Mouse (Mus musculus) 416B (cell line): ENCODE results near the gene Orc5.
A peak's percentile ranks its signal among the peaks of the same experiment; 100 is the strongest.

Source experiments
- DNase-seq: peaks from one replicate; pipeline ENCODE4 v3.0.0; 2011; ENCODE audit warnings: low read depth

Gene Orc5

DNA sequence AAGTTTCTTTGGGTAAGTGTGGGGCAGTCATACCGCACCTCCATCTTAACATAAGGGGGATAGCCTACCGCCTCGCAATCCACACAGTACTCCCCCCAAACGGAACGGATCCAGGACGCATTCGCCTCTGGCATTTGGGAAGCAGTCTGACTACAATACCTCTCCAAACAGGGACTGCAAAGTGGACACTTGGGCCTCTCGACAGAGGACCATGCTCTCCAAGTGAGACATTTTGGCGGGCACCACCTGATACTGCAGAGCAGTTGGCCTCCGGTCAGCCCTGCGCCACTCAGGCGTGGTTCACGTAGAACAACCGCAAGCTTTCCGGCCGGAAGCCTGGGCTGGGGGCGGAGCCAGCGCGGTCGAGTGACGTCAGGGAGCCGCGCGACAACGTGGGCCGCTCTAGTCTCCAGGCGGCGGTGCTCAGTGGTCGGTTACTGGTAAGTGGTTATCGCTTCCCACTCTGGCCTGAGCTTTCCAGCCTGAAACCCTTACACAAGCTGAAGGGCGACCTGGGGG is at the start of gene Orc5:
Gene Orc5, minus strand, starts transcription at position 397 of the 519 bp plus-strand sequence.
- peak; percentile 97 for DNase-seq

- DNase-seq, result no peak
Observed at GRCm38 (mm10) chr5:22596981-22597380, 46.8 kb upstream of the Orc5 start.

- peak; percentile 56 for DNase-seq
Observed at GRCm38 (mm10) chr5:22589370-22589966, 39.2 kb upstream of the Orc5 start.

GRCm38 (mm10) chr5:22587492-22587891 is 37.3 kb upstream of the Orc5 start:
- DNase-seq, result no peak

DNA sequence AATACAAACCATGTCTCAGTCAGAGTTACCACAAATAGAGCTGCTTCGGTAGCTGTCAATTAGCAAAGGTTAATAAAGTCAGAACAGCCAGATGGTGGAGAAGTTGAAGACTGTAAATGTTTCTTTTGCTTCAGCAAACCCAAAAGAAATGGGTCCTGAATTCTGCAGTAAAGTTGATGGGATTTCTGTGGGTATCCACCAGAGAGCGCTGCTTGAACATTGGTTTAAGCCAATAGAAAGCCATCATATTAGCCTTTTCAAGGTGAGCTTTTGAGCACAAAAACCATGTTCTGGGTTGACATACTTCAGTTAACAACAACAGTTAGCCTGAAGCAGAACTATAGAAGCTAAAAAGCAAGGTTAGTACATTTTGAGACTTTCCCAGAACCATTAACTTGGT is 34.3 kb upstream of the Orc5 start:
- peak; percentile 15 for DNase-seq

- DNase-seq, result no peak
Observed at GRCm38 (mm10) chr5:22578011-22578410, 27.8 kb upstream of the Orc5 start.

DNA sequence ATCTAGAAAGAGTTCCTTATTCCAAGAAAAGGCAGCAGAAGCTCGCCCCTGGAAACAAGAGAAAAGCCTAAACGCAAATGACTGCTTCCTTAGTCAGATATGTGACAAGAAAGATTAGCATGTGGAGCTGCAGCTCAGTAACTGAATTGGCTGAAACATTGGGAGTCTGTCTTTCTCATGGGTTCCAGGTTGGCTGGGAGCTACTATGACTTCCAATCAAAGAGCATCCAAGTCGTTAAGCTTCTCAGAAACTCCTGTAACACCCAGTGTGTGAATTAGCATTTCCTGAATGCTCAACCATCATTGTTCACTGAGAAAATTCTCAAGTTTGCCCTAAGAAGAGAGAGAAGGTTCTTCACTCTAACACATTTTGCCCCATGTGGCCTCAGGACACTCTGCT is 24.5 kb upstream of the Orc5 start:
- no peak for DNase-seq

DNA sequence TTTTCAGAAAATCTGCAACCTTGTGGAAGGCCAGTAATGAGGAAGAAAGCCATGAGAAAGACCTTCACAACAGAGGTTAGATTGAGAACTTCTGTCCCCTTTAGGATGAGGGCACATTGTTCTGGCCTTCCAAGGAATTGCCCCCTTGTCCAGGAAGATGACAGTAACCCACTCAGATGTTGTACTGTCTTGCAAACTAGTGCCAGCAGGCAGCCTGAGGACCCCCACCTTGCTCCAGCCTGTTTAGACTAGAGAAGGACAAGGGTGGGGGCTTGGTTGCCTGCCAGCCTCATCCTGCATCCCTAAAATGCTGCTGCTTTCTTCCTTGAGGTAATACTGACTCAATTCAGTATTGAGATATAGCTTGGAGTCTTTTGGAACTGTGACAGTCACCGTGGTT is 23.9 kb upstream of the Orc5 start:
- DNase-seq, result no peak

- no peak for DNase-seq
Observed at GRCm38 (mm10) chr5:22573696-22574095, 23.5 kb upstream of the Orc5 start.

- no peak for DNase-seq
Observed at GRCm38 (mm10) chr5:22572881-22573280, 22.7 kb upstream of the Orc5 start.

DNA sequence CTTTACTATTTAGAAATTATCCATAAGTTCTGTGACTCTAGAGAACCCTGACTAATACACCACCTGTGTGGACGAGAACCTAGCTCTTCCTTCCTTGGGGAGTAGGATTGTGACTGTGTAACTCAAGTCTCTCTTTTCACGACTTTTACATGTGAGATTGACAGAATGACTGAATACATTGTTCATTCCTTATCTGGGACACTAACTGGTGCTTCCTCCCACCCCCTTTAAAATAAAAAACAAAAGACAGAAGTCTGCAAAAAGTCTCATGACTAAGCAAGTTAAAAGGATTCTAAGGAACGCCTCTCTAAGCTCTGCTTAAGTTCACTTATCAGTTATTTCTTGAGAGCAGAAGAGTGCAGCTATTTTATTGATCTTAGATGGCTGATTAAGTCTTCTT is 22.2 kb upstream of the Orc5 start:
- no peak for DNase-seq

- no peak for DNase-seq
Observed at GRCm38 (mm10) chr5:22565708-22566107, 15.5 kb upstream of the Orc5 start.

DNA sequence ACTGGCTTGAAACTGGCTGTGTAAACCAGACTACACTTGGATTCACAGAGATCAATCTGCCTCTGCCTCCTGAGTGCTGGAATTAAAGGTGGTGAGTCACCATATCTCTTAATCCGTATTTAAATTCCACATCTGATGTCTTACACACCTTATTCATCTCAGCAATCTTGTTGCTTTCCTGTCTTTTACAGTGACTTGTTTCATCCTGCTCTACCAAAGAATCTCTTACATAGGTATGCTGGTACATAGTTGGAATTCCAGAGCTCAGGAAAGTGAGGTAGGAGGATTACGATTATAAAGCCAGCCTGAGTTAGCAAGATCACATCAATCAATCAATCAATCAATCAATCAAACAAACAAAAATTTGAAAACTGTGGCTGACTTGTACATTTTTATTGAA is 9.6 kb upstream of the Orc5 start:
- no peak for DNase-seq

- no peak for DNase-seq
Observed at GRCm38 (mm10) chr5:22557491-22558113, 7.4 kb upstream of the Orc5 start.

- DNase-seq, result no peak
Observed at GRCm38 (mm10) chr5:22556713-22557112, 6.5 kb upstream of the Orc5 start.

DNA sequence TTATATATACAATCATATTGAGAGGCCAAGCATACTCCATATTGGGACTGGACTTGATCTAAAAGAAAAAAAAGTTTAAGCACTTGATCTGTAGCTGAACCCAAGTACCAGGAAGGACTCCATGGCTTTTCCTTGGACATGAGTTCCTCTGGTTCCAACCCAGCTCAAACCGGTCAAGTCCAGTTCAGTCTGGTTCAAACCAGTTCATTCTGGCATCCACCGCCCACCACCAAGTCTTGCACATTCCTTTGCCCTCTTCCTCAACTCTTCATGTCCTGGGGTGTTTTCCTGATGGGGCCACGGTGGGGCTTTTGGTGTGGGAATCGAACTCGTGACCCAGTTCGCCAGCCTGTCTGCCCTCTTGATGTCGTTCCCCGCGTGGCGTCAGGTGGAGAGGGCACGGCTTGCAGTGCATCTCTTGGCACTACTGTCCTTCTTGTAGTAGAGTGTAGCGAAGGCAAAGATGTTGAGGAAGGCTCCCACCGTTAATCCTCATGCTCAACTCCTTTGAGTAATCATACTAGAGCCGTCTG is 2.1 kb upstream of the Orc5 start:
- no peak for DNase-seq

DNA sequence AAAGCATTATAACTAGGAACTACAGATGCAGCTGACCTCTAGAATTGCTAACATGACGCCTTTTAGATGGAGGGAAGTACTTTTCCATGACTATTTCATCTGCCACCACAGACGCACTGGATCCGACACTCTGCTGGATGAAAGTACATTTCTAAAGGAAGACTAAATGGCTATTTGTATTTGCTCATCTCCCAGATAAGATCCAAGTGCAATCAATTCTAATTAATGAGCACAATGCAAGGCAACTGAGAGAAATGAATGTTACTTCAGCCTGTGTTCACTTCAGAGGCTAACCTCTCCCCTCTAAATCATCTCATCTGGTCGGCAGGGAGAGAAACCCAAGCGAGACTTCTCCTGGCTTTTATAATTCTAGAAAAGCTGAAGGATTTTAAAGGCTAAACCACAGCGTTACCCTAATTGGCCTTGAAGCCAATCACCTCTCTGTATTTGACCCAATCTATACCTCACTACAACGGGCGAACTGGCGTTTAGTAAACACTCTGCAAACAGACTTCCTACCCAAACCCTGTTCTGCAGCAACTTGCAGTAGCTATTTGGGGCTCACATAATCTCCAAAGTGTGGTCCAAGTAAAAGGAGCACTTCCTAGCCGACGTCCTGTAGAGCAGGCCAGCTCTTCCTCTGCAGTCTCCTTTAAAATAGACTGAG is 730 bp downstream of the Orc5 start:
- no peak for DNase-seq

- DNase-seq, result peak; percentile 50
Observed at GRCm38 (mm10) chr5:22548556-22549161, 1.6 kb downstream of the Orc5 start.

- DNase-seq, result no peak
Observed at GRCm38 (mm10) chr5:22546536-22546935, 3.7 kb downstream of the Orc5 start.

DNA sequence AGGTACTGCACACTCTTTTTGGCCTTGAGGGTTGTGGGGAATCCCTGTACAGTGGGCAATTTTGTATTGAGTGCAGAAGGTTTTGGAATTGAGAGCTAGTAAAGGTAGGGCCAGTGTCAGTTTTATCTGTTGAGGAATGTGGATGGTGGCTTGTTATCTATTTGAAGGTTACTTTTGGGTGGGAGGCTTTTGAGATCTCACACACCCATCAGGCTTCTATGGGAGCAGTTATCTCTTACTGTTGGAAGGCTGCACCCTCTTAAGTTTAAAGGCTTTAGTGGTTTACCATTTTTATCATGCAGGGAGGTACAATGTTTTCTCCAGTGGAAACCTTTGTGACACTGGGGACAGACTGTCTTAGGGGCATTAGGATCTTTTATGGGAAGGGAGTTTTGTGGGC is 4.9 kb downstream of the Orc5 start:
- DNase-seq, result no peak

DNA sequence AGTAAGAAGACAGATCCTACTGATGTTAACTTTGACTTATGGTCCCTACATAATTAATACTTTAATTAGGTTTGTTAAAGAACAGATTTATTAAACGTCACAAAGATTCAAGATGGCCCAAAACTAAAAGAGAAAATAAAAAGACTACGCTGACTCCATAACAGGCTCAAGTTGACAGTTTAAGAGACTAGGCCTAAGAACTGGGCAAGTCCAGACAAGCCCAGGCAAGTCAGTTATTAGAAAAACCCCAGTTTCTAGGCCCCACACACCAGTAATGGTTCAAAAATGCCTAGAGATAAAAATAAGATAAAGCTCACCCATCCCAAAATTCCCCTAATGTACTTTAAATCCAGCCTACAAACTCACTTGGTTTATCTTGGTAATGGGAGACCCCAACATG is 7.6 kb downstream of the Orc5 start:
- peak; percentile 15 for DNase-seq

DNA sequence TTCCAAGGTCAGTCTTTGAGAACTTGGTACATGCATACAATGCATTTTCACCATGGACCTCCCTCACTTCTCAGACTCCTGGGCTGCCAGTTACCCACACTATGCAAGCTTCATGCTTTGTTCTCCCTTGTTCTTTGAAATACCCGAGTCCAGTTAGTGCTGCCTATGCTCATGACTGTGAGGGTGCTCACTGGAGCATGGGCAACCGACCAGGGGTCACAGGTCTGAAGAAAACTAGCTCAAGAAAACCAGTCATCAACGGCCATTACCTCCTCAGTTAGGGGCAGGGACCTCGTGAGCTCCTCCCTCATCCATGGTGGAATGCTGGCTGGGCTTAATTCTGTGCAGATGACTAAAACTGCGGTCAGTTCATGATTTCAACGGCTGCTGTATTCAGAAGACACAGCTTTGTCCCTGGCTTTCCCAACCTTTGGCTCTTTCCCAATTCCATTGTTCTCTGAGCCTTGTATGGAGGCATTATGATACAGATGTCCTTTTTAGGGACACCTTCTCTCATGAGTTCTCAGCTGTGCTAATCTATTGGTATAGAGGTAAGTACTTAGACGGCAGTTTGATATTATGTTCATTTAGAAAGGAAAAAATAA is 11.1 kb downstream of the Orc5 start:
- no peak for DNase-seq
